Mouse (Mus musculus): ENCODE data around the gene Nceh1.
"Not testable (repeated sequence)": the region's sequence is repeated elsewhere in the genome, so short reads cannot be mapped to it uniquely, and the experiment has no call there.

The Nceh1 gene

DNA sequence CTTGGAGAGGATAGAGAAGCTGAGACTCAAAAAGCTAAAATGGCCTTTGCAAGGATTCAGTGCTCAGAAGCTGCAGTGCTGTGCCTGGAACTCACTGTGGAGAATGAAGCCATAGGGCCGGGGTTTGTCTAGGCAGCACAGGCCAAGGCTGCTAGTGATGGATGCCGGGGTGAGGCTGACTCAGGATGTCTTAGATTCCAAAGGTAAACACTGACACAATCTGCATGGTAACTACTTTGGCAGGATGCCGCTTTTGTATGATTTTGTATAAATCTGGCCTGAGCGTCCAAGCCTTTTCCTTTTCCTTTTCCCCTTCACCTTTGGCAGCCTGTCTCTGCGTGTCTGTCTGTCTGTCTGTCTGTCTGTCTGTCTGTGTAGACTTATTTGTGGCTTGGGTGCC, 84.6 kb downstream of the Nceh1 start:
- in situ Hi-C loops (cut with MboI; ENCODE audit: low pct_unique_long_range_greater_than_20kb in 1 of 2, low sequenced_read_pairs in 2 of 2, unreplicated experiment in 1 of 2) = no loop called here

DNA sequence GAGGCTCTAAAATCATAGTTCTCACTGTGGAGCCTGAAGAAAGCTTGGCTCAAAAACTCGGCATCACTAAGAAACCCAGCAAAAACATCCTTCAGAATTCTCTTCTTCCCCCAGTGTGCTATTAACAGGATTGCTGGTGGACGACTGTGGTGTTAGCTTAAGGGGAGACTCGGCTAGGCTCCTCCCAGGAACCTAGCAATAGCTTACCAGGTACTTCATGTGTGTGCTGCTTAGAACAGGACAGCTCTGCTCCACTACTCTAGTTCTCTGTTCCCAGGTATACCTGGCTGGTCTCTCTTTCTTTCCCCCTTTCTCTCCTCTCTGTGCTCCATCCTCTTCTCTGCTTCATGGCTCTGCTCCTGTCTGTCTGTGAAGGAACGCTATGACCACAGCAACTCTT, 85.1 kb downstream of the Nceh1 start:
- in situ Hi-C loops (cut with MboI; ENCODE audit: low pct_unique_long_range_greater_than_20kb in 1 of 2, low sequenced_read_pairs in 2 of 2, unreplicated experiment in 1 of 2) = no loop called here

DNA sequence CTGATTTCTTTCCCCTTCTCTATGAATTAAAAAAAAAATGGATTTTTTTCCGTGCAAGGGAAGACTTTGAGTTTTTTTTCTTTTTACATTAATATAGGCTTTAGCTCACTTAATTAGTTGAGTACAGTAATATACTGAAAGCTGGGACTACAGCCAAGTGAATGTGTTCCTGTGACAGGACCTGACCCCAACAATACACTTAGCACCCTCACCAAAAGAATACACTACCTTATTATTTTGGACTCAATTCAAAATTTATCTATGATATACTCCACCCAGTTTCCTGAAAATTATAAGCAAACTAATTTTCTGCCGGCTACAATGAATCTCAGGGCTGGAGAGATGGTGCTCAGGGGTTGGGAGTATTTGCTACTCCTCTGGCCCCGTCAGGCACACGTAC, 86.4 kb downstream of the Nceh1 start:
- in situ Hi-C loops (cut with MboI; ENCODE audit: low pct_unique_long_range_greater_than_20kb in 1 of 2, low sequenced_read_pairs in 2 of 2, unreplicated experiment in 1 of 2) = no loop called here

GRCm38 (mm10) chr3:27270160-27270962, 87.6 kb downstream of the Nceh1 start:
- in situ Hi-C loops (cut with MboI; ENCODE audit: low pct_unique_long_range_greater_than_20kb in 1 of 2, low sequenced_read_pairs in 2 of 2, unreplicated experiment in 1 of 2) = no loop called here

DNA sequence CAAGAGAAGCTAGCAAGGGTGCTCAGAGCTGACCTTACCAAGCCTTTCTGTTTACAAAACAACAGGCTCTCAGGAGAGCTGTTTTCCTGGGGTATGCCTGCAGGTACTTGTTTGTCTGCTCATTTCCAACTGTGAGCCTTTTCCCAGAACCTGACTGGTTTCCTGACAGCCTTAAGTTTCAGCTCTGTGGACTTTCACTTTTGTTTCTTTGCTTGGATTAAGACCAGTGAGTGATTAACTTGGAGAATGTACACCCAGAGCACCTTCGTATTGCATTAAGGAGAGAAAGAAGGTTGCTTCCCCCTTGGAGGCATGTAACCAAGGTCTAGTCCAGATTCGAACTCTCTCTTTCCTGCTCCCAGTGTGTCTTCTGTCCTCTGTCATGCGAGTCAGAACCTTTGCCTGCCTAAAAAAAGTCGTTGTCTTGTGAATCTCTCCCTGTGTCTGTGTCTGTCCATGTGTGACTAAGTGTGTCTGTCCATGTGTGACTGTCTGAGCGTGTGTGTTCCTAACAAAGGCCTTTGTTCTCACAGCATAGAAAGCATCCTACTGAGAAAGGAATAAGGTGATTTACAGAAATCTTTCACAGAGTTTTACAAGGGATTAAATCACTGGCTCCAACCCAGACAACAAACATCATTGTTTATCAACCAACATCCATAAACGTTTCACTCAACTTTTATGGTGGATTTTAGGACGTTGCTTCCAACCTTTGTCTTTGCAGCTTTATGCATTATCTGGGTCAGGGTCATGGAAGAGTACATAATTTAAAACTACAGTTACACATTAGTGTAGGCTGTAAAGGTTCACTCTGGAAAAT, 90.4 kb downstream of the Nceh1 start:
- in situ Hi-C loops (cut with MboI; ENCODE audit: low pct_unique_long_range_greater_than_20kb in 1 of 2, low sequenced_read_pairs in 2 of 2, unreplicated experiment in 1 of 2) = no loop called here

DNA sequence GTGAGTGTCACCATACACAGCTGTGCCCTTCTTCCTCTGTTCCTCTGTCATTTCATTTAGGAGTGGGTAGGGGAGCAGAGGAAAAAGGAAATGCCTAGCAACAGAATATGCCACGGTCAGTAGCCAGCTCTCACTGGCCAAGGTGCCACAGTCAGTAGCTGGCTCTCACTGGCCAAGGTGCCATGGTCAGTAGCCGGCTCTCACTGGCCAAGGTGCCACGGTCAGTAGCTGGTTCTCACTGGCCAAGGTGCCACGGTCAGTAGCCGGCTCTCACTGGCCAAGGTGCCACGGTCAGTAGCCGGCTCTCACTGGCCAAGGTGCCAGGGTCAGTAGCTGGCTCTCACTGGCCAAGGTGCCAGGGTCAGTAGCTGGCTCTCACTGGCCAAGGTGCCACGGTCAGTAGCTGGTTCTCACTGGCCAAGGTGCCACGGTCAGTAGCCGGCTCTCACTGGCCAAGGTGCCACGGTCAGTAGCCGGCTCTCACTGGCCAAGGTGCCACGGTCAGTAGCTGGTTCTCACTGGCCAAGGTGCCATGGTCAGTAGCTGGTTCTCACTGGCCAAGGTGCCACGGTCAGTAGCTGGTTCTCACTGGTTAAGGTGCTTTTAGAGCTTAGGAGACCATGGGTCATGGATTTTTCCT, 96.6 kb downstream of the Nceh1 start:
- in situ Hi-C loops (cut with MboI; ENCODE audit: low pct_unique_long_range_greater_than_20kb in 1 of 2, low sequenced_read_pairs in 2 of 2, unreplicated experiment in 1 of 2) = not testable (repeated sequence)

GRCm38 (mm10) chr3:27280280-27280749, 97.5 kb downstream of the Nceh1 start:
- in situ Hi-C loops (cut with MboI; ENCODE audit: low pct_unique_long_range_greater_than_20kb in 1 of 2, low sequenced_read_pairs in 2 of 2, unreplicated experiment in 1 of 2) = no loop called here

DNA sequence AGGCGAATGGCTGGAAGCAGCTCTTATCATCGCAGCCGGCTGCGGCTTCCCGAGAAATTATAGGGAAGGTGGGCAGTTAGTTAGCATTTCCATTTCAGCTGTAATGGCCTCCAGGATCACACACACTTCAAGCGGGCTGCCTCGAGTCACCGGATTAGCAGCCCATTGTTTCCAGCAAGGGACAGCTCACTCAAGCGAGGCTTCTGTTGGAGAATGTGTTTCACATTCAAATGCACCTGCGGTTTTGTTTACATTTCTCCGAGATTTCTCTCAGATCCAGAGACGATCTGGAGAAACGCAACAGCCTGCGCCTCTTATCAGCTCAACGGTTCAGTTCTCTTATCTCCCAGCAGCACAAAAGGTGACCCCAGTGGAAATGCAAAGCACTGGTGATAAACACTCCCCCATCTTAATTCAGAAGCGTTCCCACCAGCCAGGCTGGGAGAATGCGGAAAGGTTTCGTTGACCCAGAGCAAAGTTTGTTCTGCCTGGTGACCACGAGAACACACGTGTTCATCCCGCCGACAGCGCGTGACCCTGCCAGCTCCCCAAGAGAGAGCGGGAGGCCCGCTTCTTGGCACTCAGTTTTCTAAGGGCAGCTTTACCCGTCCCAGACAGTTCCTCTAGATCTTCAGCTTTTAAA, 100.4 kb downstream of the Nceh1 start:
- in situ Hi-C loops (cut with MboI; ENCODE audit: low pct_unique_long_range_greater_than_20kb in 1 of 2, low sequenced_read_pairs in 2 of 2, unreplicated experiment in 1 of 2) = no loop called here

DNA sequence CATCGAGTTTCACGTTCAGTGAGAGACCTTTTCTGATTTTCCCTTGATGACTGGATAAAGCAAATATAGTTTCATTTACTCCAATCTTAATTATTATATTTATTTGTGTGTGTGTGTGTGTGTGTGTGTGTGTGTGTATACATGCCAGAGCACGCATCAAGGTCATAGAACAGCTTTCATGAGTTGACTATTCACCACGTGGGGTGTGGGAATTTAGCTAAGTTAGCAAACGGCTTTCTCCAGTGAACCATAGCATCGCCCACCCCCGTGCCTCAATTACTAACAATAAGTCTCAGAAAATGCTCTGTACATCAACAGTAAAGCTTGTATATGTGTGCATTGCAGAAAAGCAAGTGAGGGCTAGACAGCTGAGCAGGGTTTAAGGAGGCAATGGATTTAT, 101.0 kb downstream of the Nceh1 start:
- in situ Hi-C loops (cut with MboI; ENCODE audit: low pct_unique_long_range_greater_than_20kb in 1 of 2, low sequenced_read_pairs in 2 of 2, unreplicated experiment in 1 of 2) = no loop called here

- in situ Hi-C loops (cut with MboI; ENCODE audit: low pct_unique_long_range_greater_than_20kb in 1 of 2, low sequenced_read_pairs in 2 of 2, unreplicated experiment in 1 of 2) = no loop called here
These were observed 101.5 kb downstream of the Nceh1 start for GRCm38 (mm10) chr3:27284227-27284626.

- in situ Hi-C loops (cut with MboI; ENCODE audit: low pct_unique_long_range_greater_than_20kb in 1 of 2, low sequenced_read_pairs in 2 of 2, unreplicated experiment in 1 of 2) = no loop called here
These were observed 102.3 kb downstream of the Nceh1 start for GRCm38 (mm10) chr3:27285072-27285471.

DNA sequence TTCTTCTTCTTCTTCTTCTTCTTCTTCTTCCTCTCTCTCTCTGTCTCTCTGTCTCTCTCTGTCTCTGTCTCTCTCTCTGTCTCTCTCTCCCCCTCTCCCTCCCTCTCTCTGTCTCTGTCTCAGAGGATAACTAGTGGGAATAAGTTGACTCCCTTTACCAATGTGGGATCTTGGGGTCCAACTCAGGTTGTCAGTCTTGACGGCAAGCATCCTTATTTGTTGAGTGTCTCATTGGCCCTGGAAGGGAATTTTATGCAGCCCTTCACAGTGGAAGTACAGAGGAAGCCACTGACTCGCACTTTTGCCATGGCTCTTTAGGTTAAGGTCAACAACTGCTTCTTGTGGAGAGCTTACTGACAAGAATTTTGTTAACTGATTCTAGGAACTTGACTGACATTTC, 105.5 kb downstream of the Nceh1 start:
- in situ Hi-C loops (cut with MboI; ENCODE audit: low pct_unique_long_range_greater_than_20kb in 1 of 2, low sequenced_read_pairs in 2 of 2, unreplicated experiment in 1 of 2) = no loop called here

DNA sequence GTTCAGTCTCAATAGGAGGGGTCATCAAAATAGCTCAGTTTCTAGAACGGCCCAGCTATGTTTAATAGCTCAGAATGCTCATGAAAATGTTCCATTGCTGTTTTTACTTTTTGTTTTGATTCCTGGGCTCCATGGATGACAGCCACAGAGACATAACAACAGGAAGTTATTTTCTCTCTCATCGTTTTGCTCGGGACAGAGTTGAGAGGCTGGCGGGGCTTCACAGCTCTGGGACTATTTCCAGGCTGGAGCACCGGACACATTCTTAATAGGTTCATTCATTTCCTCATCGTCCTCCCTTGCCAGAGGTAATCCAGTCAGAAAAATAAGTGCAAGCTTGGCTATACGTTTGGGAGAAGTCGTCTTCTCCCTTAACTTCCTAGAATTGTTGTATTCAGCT, 106.1 kb downstream of the Nceh1 start:
- in situ Hi-C loops (cut with MboI; ENCODE audit: low pct_unique_long_range_greater_than_20kb in 1 of 2, low sequenced_read_pairs in 2 of 2, unreplicated experiment in 1 of 2) = no loop called here

DNA sequence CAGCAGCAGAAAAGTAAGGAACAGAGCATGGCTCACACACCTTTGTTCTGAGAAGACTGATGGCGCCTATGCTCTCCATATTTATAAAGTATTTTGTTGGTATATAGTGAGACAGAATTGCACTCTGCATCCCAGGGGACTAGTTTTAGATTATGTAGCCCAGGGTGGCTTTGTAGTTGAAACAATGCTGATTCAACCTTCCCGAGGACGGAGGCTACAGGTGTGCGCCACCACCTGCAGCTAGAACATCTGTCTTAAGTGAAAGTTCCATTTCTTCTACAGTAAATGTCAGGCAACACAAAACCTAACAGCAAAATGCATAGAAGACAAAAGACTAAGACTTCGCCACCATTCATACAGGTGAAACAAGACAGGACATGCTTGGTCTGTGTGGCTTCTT, 107.5 kb downstream of the Nceh1 start:
- in situ Hi-C loops (cut with MboI; ENCODE audit: low pct_unique_long_range_greater_than_20kb in 1 of 2, low sequenced_read_pairs in 2 of 2, unreplicated experiment in 1 of 2) = no loop called here

GRCm38 (mm10) chr3:27290945-27291344, 108.2 kb downstream of the Nceh1 start:
- in situ Hi-C loops (cut with MboI; ENCODE audit: low pct_unique_long_range_greater_than_20kb in 1 of 2, low sequenced_read_pairs in 2 of 2, unreplicated experiment in 1 of 2) = not testable (repeated sequence)

DNA sequence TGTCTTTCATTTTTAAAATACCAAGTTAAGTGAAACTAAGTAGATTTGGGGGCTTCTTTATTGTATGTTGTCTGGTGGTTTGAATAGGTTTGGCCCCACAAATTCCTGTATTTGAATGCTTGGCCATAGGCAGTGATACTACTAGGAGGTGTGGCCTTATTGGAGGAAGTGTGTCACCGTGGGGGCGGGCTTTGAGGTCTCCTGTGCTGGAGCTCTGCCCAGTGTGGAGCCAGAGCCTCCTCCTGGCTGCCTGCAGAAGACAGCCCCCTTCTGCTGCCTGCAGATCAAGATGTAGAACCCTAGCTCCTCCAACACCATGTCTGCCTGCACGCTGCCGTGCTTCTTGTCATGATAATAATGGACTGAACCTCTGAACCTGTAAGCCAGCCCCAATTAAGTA, 108.6 kb downstream of the Nceh1 start:
- in situ Hi-C loops (cut with MboI; ENCODE audit: low pct_unique_long_range_greater_than_20kb in 1 of 2, low sequenced_read_pairs in 2 of 2, unreplicated experiment in 1 of 2) = not testable (repeated sequence)

DNA sequence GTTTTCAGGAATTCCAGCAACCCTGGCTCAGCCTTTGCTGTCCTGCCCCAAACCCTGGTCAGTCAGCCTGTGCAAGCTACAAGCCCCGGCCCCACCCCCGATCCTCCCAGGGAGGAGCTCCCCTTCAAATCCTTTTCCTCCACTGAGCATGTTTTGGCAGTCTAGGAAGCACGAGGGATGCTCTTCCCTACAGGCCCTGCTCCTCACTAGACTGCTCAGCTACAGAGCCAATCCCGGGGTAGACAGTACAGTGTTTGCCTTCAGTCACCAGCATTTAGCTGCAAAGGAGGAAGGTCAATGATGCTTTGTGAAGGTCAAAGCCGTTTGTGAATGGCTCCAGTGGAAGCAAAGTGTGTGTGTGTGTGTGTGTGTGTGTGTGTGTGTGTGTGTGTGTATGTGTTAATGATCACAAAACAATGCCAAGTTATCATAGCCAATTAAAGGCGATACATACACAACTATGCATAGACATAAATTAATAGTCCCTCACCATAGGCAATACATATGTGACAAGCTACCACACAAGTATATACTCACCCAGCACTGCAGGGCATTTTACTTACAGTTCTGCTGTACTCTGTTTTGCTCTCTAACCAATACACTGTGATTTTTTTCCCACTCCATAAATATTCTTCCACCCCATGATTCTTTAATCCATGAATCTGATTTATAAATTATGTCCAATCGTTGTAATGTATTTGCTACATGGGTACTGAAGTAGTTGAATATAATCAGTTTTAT, 111.0 kb downstream of the Nceh1 start:
- in situ Hi-C loops (cut with MboI; ENCODE audit: low pct_unique_long_range_greater_than_20kb in 1 of 2, low sequenced_read_pairs in 2 of 2, unreplicated experiment in 1 of 2) = no loop called here

DNA sequence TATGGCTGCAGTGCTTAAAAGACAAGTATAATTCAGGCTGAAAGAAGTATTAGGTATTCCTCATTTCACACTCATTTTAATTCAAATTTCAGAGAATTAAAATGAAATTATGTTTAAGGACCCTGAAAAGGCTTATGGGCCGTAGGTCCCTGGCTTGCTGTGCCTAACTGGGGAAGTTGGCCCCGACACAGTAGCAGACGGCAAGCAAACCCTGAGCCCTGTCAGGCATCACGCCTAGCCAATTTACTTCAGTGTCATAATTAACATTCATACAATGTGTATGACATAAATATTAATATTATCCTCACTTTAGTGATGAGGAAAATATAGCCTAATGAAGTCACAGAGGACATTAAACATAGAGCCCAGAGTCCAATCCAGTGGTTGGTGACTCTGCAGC, 117.7 kb downstream of the Nceh1 start:
- in situ Hi-C loops (cut with MboI; ENCODE audit: low pct_unique_long_range_greater_than_20kb in 1 of 2, low sequenced_read_pairs in 2 of 2, unreplicated experiment in 1 of 2) = no loop called here

All from mouse embryonic stem cell (cell line).